Mouse (Mus musculus) intestine, embryonic 14.5 days (tissue): Measurements from ENCODE around the gene Ush2a. TPM values are rescaled to one million over a fixed set of nuclear protein-coding genes. Genes with fewer than 3 reads are reported as not detected.

Source experiments
- ATAC-seq: fragments of 200-750 bp; cut with Nextera tagmentation; replicated peaks from 2 replicates; pipeline ENCODE4 v1.8.0; 2017; ENCODE audit warnings: low read depth, moderate number of reproducible peaks, moderate TSS enrichment, moderate library complexity; ENCODE audit not compliant: low FRiP score, low TSS enrichment
- DNase-seq: peaks from one replicate; pipeline ENCODE4 v3.0.0-alpha.2; 2018; ENCODE audit warnings: low spot score
- H3K27ac ChIP-seq: fragments of 300-500 bp; sonication (generic); 2 replicates; pipeline ENCODE4 v1.5.1; 2014; ENCODE audit warnings: low read depth, mild to moderate bottlenecking, control low read depth
- H3K27me3 ChIP-seq: fragments of 300-500 bp; sonication (generic); replicated peaks from 2 replicates; pipeline ENCODE4 v1.6.1; 2014; ENCODE audit warnings: low read length, control low read depth; ENCODE audit not compliant: control insufficient read depth, insufficient read depth
- H3K36me3 ChIP-seq: fragments of 300-500 bp; sonication (generic); 2 replicates; pipeline ENCODE4 v1.6.1; 2014; ENCODE audit warnings: low read length, control low read depth; ENCODE audit not compliant: control insufficient read depth, insufficient read depth
- H3K4me1 ChIP-seq: fragments of 300-500 bp; sonication (generic); replicated peaks from 2 replicates; pipeline ENCODE4 v1.6.1; 2014; ENCODE audit warnings: low read length, control low read depth, mixed read lengths; ENCODE audit not compliant: control insufficient read depth, insufficient read depth
- H3K4me2 ChIP-seq: fragments of 300-500 bp; sonication (generic); 2 replicates; pipeline ENCODE4 v1.6.1; 2014; ENCODE audit warnings: low read length
- H3K4me3 ChIP-seq: fragments of 300-500 bp; sonication (generic); 2 replicates; pipeline ENCODE4 v1.5.1; 2014; ENCODE audit warnings: low read depth, low read length, control low read depth, mixed read lengths
- H3K9ac ChIP-seq: fragments of 300-500 bp; sonication (generic); 2 replicates; pipeline ENCODE4 v1.6.1; 2014; ENCODE audit warnings: mild to moderate bottlenecking, low read length
- H3K9me3 ChIP-seq: fragments of 300-500 bp; sonication (generic); 2 replicates; pipeline ENCODE4 v1.6.1; 2016; ENCODE audit warnings: low read length, control low read depth; ENCODE audit not compliant: control insufficient read depth
- WGBS: fragments of 180-500 bp; shearing (Covaris S2); extraction: QIAGEN DNeasy Blood & Tissue Kit; methylation state at CpG from one replicate; pipeline ENCODE4 v1.1.7; 2014; 5-methylcytosine and 5-hydroxymethylcytosine counted together
- polyA plus RNA-seq: library from polyadenylated mRNA; unstranded; fragments of >200 nt; fragmentation: Nextera tagmentation; extraction: Ambion mirVana; gene quantifications from 2 replicates; pipeline ENCODE4 v1.2.1, GENCODE M21; 2014

Ush2a gene
- polyA plus RNA-seq, 1 experiment from 2014 or later = 0.04 TPM

GRCm38 (mm10) chr1:188461203-188461602 lies 199.4 kb downstream of the Ush2a start:
- no peaks in the 10 kb centered on the region; the same call in 1 of the 2 replicates for H3K4me1 ChIP-seq
- H3K4me2 ChIP-seq = no peak overlapping the region
- no peak overlapping the region for H3K27ac ChIP-seq
- no peak overlapping the region for H3K4me3 ChIP-seq
- no peaks in the 10 kb centered on the region for H3K27me3 ChIP-seq
- ATAC-seq (no peak), DNase-seq (no peak)
- no peaks in the 10 kb centered on the region for H3K36me3 ChIP-seq
- H3K9ac ChIP-seq = no peak overlapping the region
- H3K9me3 ChIP-seq = no peaks in the 10 kb centered on the region
- WGBS = 90% methylated on average over 2 of the region's 2 CpGs

- Histone ChIP-seq H3K4me1 (peaks cover 4% of the 10 kb centered on the region; the same call in 1 of the 2 replicates), H3K4me3 (no peak overlapping the region), H3K4me2 (no peak overlapping the region), H3K27me3 (no peaks in the 10 kb centered on the region), H3K27ac (no peak overlapping the region), H3K36me3 (no peaks in the 10 kb centered on the region), H3K9me3 (no peaks in the 10 kb centered on the region), H3K9ac (no peak overlapping the region)
- no peak for ATAC-seq
- DNase-seq = no peak
These were observed 202.8 kb downstream of the Ush2a start for GRCm38 (mm10) chr1:188464653-188465052.

GRCm38 (mm10) chr1:188468371-188468783 lies 206.6 kb downstream of the Ush2a start:
- DNase-seq = peak; percentile 71
- H3K4me2 ChIP-seq = 0 out of 2 replicates have a peak overlapping the region, but pooled peaks have one; percentile 4
- no peak overlapping the region; the same call in 1 of the 2 replicates for H3K27ac ChIP-seq
- peak; percentile 81 for ATAC-seq
- no peak overlapping the region for H3K4me3 ChIP-seq
- H3K36me3 ChIP-seq = no peaks in the 10 kb centered on the region
- no peaks in the 10 kb centered on the region for H3K27me3 ChIP-seq
- H3K9ac ChIP-seq = no peak overlapping the region
- peaks cover 4% of the 10 kb centered on the region; the same call in 1 of the 2 replicates for H3K4me1 ChIP-seq
- H3K9me3 ChIP-seq = no peaks in the 10 kb centered on the region
- 28% methylated on average over 10 of the region's 10 CpGs for WGBS

GRCm38 (mm10) chr1:188504958-188505357 lies 243.1 kb downstream of the Ush2a start:
- DNase-seq = no peak
- H3K27me3 ChIP-seq = no peaks in the 10 kb centered on the region
- 90% methylated on average over 5 of the region's 5 CpGs for WGBS
- H3K27ac ChIP-seq = no peak overlapping the region
- ATAC-seq = no peak
- H3K9me3 ChIP-seq = no peaks in the 10 kb centered on the region
- H3K4me1 ChIP-seq = no peaks in the 10 kb centered on the region
- no peak overlapping the region for H3K4me2 ChIP-seq
- no peaks in the 10 kb centered on the region for H3K36me3 ChIP-seq
- no peak overlapping the region for H3K9ac ChIP-seq
- no peak overlapping the region for H3K4me3 ChIP-seq

GRCm38 (mm10) chr1:188518792-188519191 lies 257.0 kb downstream of the Ush2a start:
- Histone ChIP-seq H3K27me3 (no peaks in the 10 kb centered on the region), H3K36me3 (no peaks in the 10 kb centered on the region), H3K9me3 (no peaks in the 10 kb centered on the region), H3K27ac (no peak overlapping the region), H3K4me1 (no peaks in the 10 kb centered on the region), H3K9ac (no peak overlapping the region), H3K4me2 (no peak overlapping the region), H3K4me3 (no peak overlapping the region)
- WGBS = 77% methylated on average over 8 of the region's 8 CpGs
- no peak for DNase-seq
- no peak for ATAC-seq

- H3K36me3 ChIP-seq = no peaks in the 10 kb centered on the region
- no peak overlapping the region for H3K9ac ChIP-seq
- WGBS = 81% methylated on average over 3 of the region's 3 CpGs
- H3K27me3 ChIP-seq = no peaks in the 10 kb centered on the region
- no peak for ATAC-seq
- DNase-seq = no peak
- H3K27ac ChIP-seq = no peak overlapping the region
- no peaks in the 10 kb centered on the region for H3K4me1 ChIP-seq
- no peak overlapping the region for H3K4me3 ChIP-seq
- no peaks in the 10 kb centered on the region for H3K9me3 ChIP-seq
- H3K4me2 ChIP-seq = no peak overlapping the region
These were observed 265.6 kb downstream of the Ush2a start for GRCm38 (mm10) chr1:188527451-188527850.

GRCm38 (mm10) chr1:188529606-188530131 lies 267.8 kb downstream of the Ush2a start:
- Histone ChIP-seq H3K4me2 (no peak overlapping the region), H3K9ac (no peak overlapping the region)
- WGBS = 93% methylated on average over 6 of the region's 6 CpGs

GRCm38 (mm10) chr1:188537021-188537420 lies 275.2 kb downstream of the Ush2a start:
- ATAC-seq = no peak
- H3K4me2 ChIP-seq = no peak overlapping the region
- DNase-seq = no peak
- no peak overlapping the region for H3K9ac ChIP-seq
- H3K27me3 ChIP-seq = no peaks in the 10 kb centered on the region
- no peak overlapping the region for H3K4me3 ChIP-seq
- no peaks in the 10 kb centered on the region for H3K4me1 ChIP-seq
- H3K27ac ChIP-seq = no peak overlapping the region
- no peaks in the 10 kb centered on the region for H3K9me3 ChIP-seq
- 69% methylated on average over 1 of the region's 1 CpGs for WGBS
- H3K36me3 ChIP-seq = no peaks in the 10 kb centered on the region

More at GRCm38 (mm10) chr1:188529606-188530131, 267.8 kb downstream of the Ush2a start:
- ATAC-seq = no peak
- Histone ChIP-seq H3K4me1 (no peaks in the 10 kb centered on the region), H3K27ac (no peak overlapping the region), H3K4me3 (no peak overlapping the region), H3K27me3 (no peaks in the 10 kb centered on the region), H3K36me3 (no peaks in the 10 kb centered on the region), H3K9me3 (no peaks in the 10 kb centered on the region)
- peak; percentile 12 for DNase-seq

GRCm38 (mm10) chr1:188539621-188540020 lies 277.8 kb downstream of the Ush2a start:
- DNase-seq = no peak
- 96% methylated on average over 5 of the region's 5 CpGs for WGBS

More at GRCm38 (mm10) chr1:188539621-188540020, 277.8 kb downstream of the Ush2a start:
- no peak overlapping the region for H3K4me2 ChIP-seq
- no peak overlapping the region for H3K9ac ChIP-seq
- H3K4me1 ChIP-seq = no peaks in the 10 kb centered on the region
- no peak for ATAC-seq
- no peaks in the 10 kb centered on the region for H3K9me3 ChIP-seq
- no peak overlapping the region for H3K27ac ChIP-seq
- no peak overlapping the region for H3K4me3 ChIP-seq
- no peaks in the 10 kb centered on the region for H3K27me3 ChIP-seq
- H3K36me3 ChIP-seq = no peaks in the 10 kb centered on the region
